Mouse (Mus musculus) thymus, postnatal 36 days (tissue): ENCODE results near the gene Mcemp1.
A peak's percentile ranks its signal among the peaks of the same experiment; 100 is the strongest.

Experiments
- DNase-seq, 2 experiments: peaks; one replicate each; pipeline ENCODE4 v3.0.0; 2022; ENCODE audit warnings: mixed read lengths in 2 of 2

The Mcemp1 gene

GRCm38 (mm10) chr8:3674671-3675070, 9.1 kb downstream of the Mcemp1 start:
- no peak for DNase-seq

GRCm38 (mm10) chr8:3676131-3676992, 10.8 kb downstream of the Mcemp1 start, which contains the start of gene Trappc5:
Gene Trappc5, plus strand, starts transcription at chr8:3676299.
- peak; percentile 94 for DNase-seq

GRCm38 (mm10) chr8:3676993-3677579, 11.5 kb downstream of the Mcemp1 start:
- DNase-seq = peak in 1 of 2 experiments; percentile 29

GRCm38 (mm10) chr8:3678831-3679230, 13.3 kb downstream of the Mcemp1 start:
- no peak for DNase-seq

GRCm38 (mm10) chr8:3679236-3679635, 13.7 kb downstream of the Mcemp1 start:
- DNase-seq = no peak

- DNase-seq = no peak
Observed at GRCm38 (mm10) chr8:3679656-3680055, 14.1 kb downstream of the Mcemp1 start.

- DNase-seq = no peak
Observed at GRCm38 (mm10) chr8:3682435-3682834, 16.9 kb downstream of the Mcemp1 start.

- no peak for DNase-seq
Observed at GRCm38 (mm10) chr8:3683408-3684176, 18.0 kb downstream of the Mcemp1 start.

- no peak for DNase-seq
Observed at GRCm38 (mm10) chr8:3684530-3684929, 19.0 kb downstream of the Mcemp1 start.

GRCm38 (mm10) chr8:3685422-3685821, 19.9 kb downstream of the Mcemp1 start:
- no peak for DNase-seq

- DNase-seq = no peak
Observed at GRCm38 (mm10) chr8:3687537-3687936, 22.0 kb downstream of the Mcemp1 start.

GRCm38 (mm10) chr8:3690774-3691173, 25.2 kb downstream of the Mcemp1 start:
- no peak for DNase-seq

- no peak for DNase-seq
Observed at GRCm38 (mm10) chr8:3694121-3694520, 28.6 kb downstream of the Mcemp1 start, which contains the start of gene Fcer2a. Gene Fcer2a, minus strand, starts transcription at chr8:3694175.

GRCm38 (mm10) chr8:3701491-3701890, 35.9 kb downstream of the Mcemp1 start:
- no peak for DNase-seq

- DNase-seq = peak in 1 of 2 experiments; percentile 17
Observed at GRCm38 (mm10) chr8:3705711-3706110, 40.2 kb downstream of the Mcemp1 start.

- DNase-seq = no peak
Observed at GRCm38 (mm10) chr8:3707611-3708010, 42.1 kb downstream of the Mcemp1 start.

GRCm38 (mm10) chr8:3710312-3710711, 44.8 kb downstream of the Mcemp1 start:
- no peak for DNase-seq

- no peak for DNase-seq
Observed at GRCm38 (mm10) chr8:3711646-3712045, 46.1 kb downstream of the Mcemp1 start.

GRCm38 (mm10) chr8:3717321-3717954, 51.9 kb downstream of the Mcemp1 start:
- DNase-seq = no peak

- DNase-seq = peak; percentile 70 to 74
Observed at GRCm38 (mm10) chr8:3718559-3718958, 53.0 kb downstream of the Mcemp1 start.
